ENCODE assay signal across 12 mouse cellular contexts in the genomic region with DNA sequence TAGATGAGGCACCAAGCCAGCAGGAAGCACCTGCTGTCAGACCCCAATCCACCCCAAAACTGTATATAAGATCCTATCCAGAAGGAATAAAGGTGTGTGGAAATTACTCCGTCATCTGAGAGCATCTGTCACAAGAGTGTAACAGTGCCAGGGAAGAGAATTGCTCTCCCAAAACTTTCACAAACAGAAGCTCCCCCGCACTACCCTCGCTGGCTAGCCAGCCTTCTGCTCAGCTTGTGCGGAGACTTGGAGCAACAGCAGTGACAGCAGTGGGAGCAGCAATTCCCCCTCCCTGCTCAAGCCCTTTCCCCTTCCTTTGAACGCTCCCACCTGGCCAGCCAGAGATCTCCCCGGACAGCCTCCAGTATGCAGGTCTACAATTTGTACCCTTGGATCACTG.
"Had no signal": no experiment of that assay in that cellular context is flagged by ENCODE, and none has a peak within 500 bp of the region (broad histone marks: within the 10 kb centered on the region; RNA-seq: fewer than 3 reads in every experiment).

No protein-coding gene starts in this region.

- H3K4me3 ChIP-seq: intestine, embryonic 15.5 days; limb, embryonic 15.5 days; liver, embryonic 12.5 days; midbrain, embryonic 13.5 days; myocyte; stomach, embryonic 15.5 days had no signal

- H3K9ac ChIP-seq: intestine, embryonic 15.5 days; limb, embryonic 15.5 days; liver, embryonic 12.5 days; lung, embryonic 14.5 days; midbrain, embryonic 13.5 days; stomach, embryonic 15.5 days had no signal

- H3K27ac ChIP-seq: intestine, embryonic 15.5 days; limb, embryonic 15.5 days; liver, embryonic 12.5 days; midbrain, embryonic 13.5 days; stomach, embryonic 15.5 days had no signal

- H3K27me3 ChIP-seq: intestine, embryonic 15.5 days; limb, embryonic 15.5 days; liver, embryonic 12.5 days; midbrain, embryonic 13.5 days; stomach, embryonic 15.5 days had no signal

- H3K4me1 ChIP-seq: intestine, embryonic 15.5 days; limb, embryonic 15.5 days; midbrain, embryonic 13.5 days; stomach, embryonic 15.5 days had no signal

- DNase-seq: kidney, adult 18-20 months; kidney, postnatal 14 days; lung, embryonic 14.5 days; lung, postnatal 10 days; retina, postnatal 1 day; thymus, postnatal 4 days had no signal

- ATAC-seq: intestine, embryonic 15.5 days; liver, embryonic 12.5 days; midbrain, embryonic 13.5 days had no signal

- H3K9me3 ChIP-seq: intestine, embryonic 15.5 days; limb, embryonic 15.5 days; liver, embryonic 12.5 days; midbrain, embryonic 13.5 days; stomach, embryonic 15.5 days had no signal

- H3K4me2 ChIP-seq: intestine, embryonic 15.5 days; limb, embryonic 15.5 days; liver, embryonic 12.5 days; lung, embryonic 14.5 days; midbrain, embryonic 13.5 days; stomach, embryonic 15.5 days had no signal

- H3K36me3 ChIP-seq: intestine, embryonic 15.5 days; limb, embryonic 15.5 days; liver, embryonic 12.5 days; midbrain, embryonic 13.5 days; stomach, embryonic 15.5 days had no signal
